Mouse (Mus musculus) forebrain, embryonic 12.5 days (tissue): Measurements from ENCODE around the gene Cep72. TPM values are rescaled to one million over a fixed set of nuclear protein-coding genes. Genes with fewer than 3 reads are reported as not detected.
A peak's percentile ranks its signal among the peaks of the same experiment; 100 is the strongest.
"Not testable (repeated sequence)": the region's sequence is repeated elsewhere in the genome, so short reads cannot be mapped to it uniquely, and the experiment has no call there.

Experiments
- ATAC-seq: fragments of 200-750 bp; cut with Nextera tagmentation; 2 replicates; pipeline ENCODE4 v1.8.0; 2017; ENCODE audit warnings: moderate TSS enrichment; ENCODE audit not compliant: low FRiP score
- H3K27ac ChIP-seq: fragments of 300-500 bp; sonication (generic); 2 replicates; pipeline ENCODE4 v1.5.1; 2016; ENCODE audit warnings: mild to moderate bottlenecking
- H3K27me3 ChIP-seq: fragments of 300-500 bp; sonication (generic); 2 replicates; pipeline ENCODE4 v1.6.1; 2016; ENCODE audit warnings: mild to moderate bottlenecking
- H3K36me3 ChIP-seq: fragments of 300-500 bp; sonication (generic); replicated peaks from 2 replicates; pipeline ENCODE4 v1.6.1; 2016; ENCODE audit warnings: mild to moderate bottlenecking
- H3K4me1 ChIP-seq: fragments of 300-500 bp; sonication (generic); 2 replicates; pipeline ENCODE4 v1.6.1; 2016
- H3K4me2 ChIP-seq: fragments of 300-500 bp; sonication (generic); 2 replicates; pipeline ENCODE4 v1.6.1; 2016; ENCODE audit warnings: mild to moderate bottlenecking, moderate library complexity
- H3K4me3 ChIP-seq: fragments of 300-500 bp; sonication (generic); replicated peaks from 2 replicates; pipeline ENCODE4 v1.5.1; 2016; ENCODE audit warnings: mild to moderate bottlenecking
- H3K9ac ChIP-seq: fragments of 300-500 bp; sonication (generic); 2 replicates; pipeline ENCODE4 v1.6.1; 2016; ENCODE audit warnings: mild to moderate bottlenecking
- H3K9me3 ChIP-seq: fragments of 300-500 bp; sonication (generic); 2 replicates; pipeline ENCODE4 v1.6.1; 2016
- WGBS: fragments of 180-500 bp; shearing (Covaris S2); methylation state at CpG from one replicate; pipeline ENCODE4 v1.1.7; 2016; 5-methylcytosine and 5-hydroxymethylcytosine counted together
- polyA plus RNA-seq: library from polyadenylated mRNA; unstranded; fragments of >200 nt; fragmentation: Nextera tagmentation; extraction: Ambion mirVana; gene quantifications from 2 replicates; pipeline ENCODE4 v1.2.1, GENCODE M21; 2016

Gene Cep72
- polyA plus RNA-seq, 1 experiment from 2014 or later: 19.1 TPM

- no peak overlapping the region for H3K27ac ChIP-seq
- 22% methylated on average over 2 of the region's 2 CpGs for WGBS
- H3K9me3 ChIP-seq: no peaks in the 10 kb centered on the region
- no peak overlapping the region for H3K4me3 ChIP-seq
- ATAC-seq: peak; percentile 55; the same call in 1 of the 2 replicates
- peaks cover 5% of the 10 kb centered on the region; the same call in 1 of the 2 replicates for H3K4me1 ChIP-seq
- no peaks in the 10 kb centered on the region for H3K27me3 ChIP-seq
- H3K9ac ChIP-seq: no peak overlapping the region
- no peaks in the 10 kb centered on the region for H3K36me3 ChIP-seq
- no peak overlapping the region for H3K4me2 ChIP-seq
Observed at GRCm38 (mm10) chr13:74026215-74026614, 35.9 kb downstream of the Cep72 start.

- H3K4me3 ChIP-seq: no peak overlapping the region
- WGBS: 74% methylated on average over 4 of the region's 4 CpGs
- ATAC-seq: 0 out of 2 replicates have a peak, but pooled peaks have one; percentile 14
Observed at GRCm38 (mm10) chr13:74025151-74026081, 36.7 kb downstream of the Cep72 start.

GRCm38 (mm10) chr13:74019006-74019405 lies 43.1 kb downstream of the Cep72 start:
- not testable (repeated sequence) for H3K9ac ChIP-seq, H3K4me1 ChIP-seq, H3K4me3 ChIP-seq, ATAC-seq, H3K4me2 ChIP-seq, H3K27me3 ChIP-seq, H3K9me3 ChIP-seq, H3K36me3 ChIP-seq, H3K27ac ChIP-seq
- 90% methylated on average over 8 of the region's 8 CpGs for WGBS

More at GRCm38 (mm10) chr13:74025151-74026081, 36.7 kb downstream of the Cep72 start:
- peaks cover 5% of the 10 kb centered on the region; the same call in 1 of the 2 replicates for H3K4me1 ChIP-seq
- H3K4me2 ChIP-seq: no peak overlapping the region
- no peaks in the 10 kb centered on the region for H3K36me3 ChIP-seq
- H3K27me3 ChIP-seq: no peaks in the 10 kb centered on the region
- H3K9ac ChIP-seq: no peak overlapping the region
- H3K9me3 ChIP-seq: no peaks in the 10 kb centered on the region
- no peak overlapping the region for H3K27ac ChIP-seq

- Histone ChIP-seq H3K9ac (no peak overlapping the region), H3K4me1 (no peaks in the 10 kb centered on the region), H3K27me3 (no peaks in the 10 kb centered on the region), H3K4me2 (no peak overlapping the region), H3K4me3 (no peak overlapping the region), H3K9me3 (no peaks in the 10 kb centered on the region), H3K27ac (no peak overlapping the region), H3K36me3 (no peaks in the 10 kb centered on the region)
- WGBS: 75% methylated on average over 4 of the region's 4 CpGs
- ATAC-seq: no peak
Observed at GRCm38 (mm10) chr13:74017426-74017825, 44.7 kb downstream of the Cep72 start.

DNA sequence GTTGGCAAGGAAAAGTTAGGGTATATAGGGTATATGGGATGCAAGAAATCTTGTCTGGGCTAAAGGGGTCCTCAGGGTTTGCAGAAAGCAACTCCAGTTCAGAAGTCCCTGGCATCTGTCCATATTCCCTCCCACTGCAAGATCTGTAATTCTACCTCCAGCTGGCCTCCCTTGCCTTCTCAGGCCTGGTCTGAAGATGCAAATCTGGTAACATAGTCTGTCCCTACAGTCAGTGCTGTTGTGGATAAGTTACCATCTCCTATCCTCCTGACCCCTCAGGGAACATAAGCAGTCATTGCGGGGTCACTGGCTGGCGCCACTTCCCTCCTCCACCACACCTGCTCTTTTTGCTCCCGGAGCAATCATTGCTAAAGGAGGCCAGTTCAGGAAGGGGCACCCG lies 46.2 kb downstream of the Cep72 start:
- Histone ChIP-seq H3K27me3 (peaks cover 12% of the 10 kb centered on the region), H3K4me1 (peaks cover under 1% of the 10 kb centered on the region; the same call in 1 of the 2 replicates), H3K9me3 (no peaks in the 10 kb centered on the region), H3K4me3 (no peak overlapping the region), H3K4me2 (no peak overlapping the region), H3K36me3 (no peaks in the 10 kb centered on the region), H3K27ac (no peak overlapping the region), H3K9ac (no peak overlapping the region)
- WGBS: 86% methylated on average over 4 of the region's 4 CpGs
- ATAC-seq: no peak

- Histone ChIP-seq H3K4me3 (peak overlapping the region; percentile 54), H3K9ac (peak overlapping the region; percentile 54), H3K27ac (0 out of 2 replicates have a peak overlapping the region, but pooled peaks have one; percentile 4), H3K9me3 (no peaks in the 10 kb centered on the region), H3K36me3 (no peaks in the 10 kb centered on the region), H3K4me1 (peaks cover 15% of the 10 kb centered on the region), H3K27me3 (peaks cover 48% of the 10 kb centered on the region), H3K4me2 (peak overlapping the region; percentile 94)
- ATAC-seq: peak; percentile 5; the same call in 1 of the 2 replicates
- 16% methylated on average over 3 of the region's 3 CpGs for WGBS
Observed at GRCm38 (mm10) chr13:74010678-74011077, 51.4 kb downstream of the Cep72 start.

DNA sequence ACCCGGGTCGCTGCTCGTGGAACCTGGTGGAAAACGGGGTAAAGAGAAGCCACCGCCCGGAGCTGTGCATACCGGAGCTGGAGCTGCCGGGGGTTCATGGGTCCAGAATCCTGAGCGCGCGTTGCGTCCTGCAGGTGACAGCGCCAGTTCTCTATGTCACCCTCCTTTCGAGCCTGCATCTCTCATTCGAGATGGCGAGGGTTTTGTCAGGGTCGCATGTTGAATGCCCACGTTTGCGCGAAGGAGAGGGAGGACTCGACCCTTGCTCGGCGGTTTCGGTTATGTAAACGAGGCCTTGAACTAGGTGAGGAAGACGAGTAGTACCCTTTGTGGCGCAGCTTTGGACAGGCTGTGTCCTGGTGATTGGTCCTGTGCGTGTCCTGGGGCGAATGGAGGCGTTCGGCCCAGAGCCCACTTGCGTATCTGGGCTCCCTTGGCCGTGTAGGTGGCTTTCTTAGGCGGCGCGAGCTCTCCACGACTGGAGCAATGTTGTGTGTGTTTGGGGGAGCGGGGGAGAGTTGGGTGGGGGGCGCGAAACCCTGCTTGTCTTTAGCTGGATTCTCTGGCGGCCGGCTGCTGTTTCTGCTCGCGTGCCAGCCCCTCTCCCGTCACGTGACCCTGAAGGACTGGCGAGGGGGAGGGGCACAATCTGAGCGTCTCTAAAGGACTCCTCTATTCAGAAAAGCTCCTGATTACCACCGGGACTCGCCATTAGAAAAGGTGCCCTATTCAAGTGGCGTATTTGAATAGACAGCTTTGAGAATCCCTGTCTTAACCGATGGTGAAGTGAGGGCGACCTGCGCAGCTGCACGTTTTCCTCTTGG lies 52.1 kb downstream of the Cep72 start:
- ATAC-seq: peak; percentile 73
- Histone ChIP-seq H3K27me3 (peaks cover 49% of the 10 kb centered on the region), H3K4me3 (peak overlapping the region; percentile 54), H3K9ac (peak overlapping the region; percentile 54), H3K4me1 (peaks cover 15% of the 10 kb centered on the region), H3K9me3 (no peaks in the 10 kb centered on the region), H3K27ac (peak overlapping the region; percentile 57), H3K4me2 (peak overlapping the region; percentile 94), H3K36me3 (no peaks in the 10 kb centered on the region)
- 1% methylated on average over 55 of the region's 55 CpGs for WGBS

- Histone ChIP-seq H3K4me1 (peaks cover 15% of the 10 kb centered on the region), H3K4me3 (peak within 1 kb of the TSS; percentile 54), H3K9me3 (no peaks in the 10 kb centered on the region), H3K4me2 (peak within 1 kb of the TSS; percentile 94), H3K27me3 (peaks cover 49% of the 10 kb centered on the region), H3K27ac (peak within 1 kb of the TSS; percentile 57), H3K9ac (peak within 1 kb of the TSS; percentile 54), H3K36me3 (no peaks in the 10 kb centered on the region)
- peak; percentile 93 for ATAC-seq
- under 1% methylated on average over 56 of the region's 56 CpGs for WGBS
Observed at GRCm38 (mm10) chr13:74008948-74009718, 53.0 kb downstream of the Cep72 start, which contains the start of gene Tppp. Gene Tppp, plus strand, starts transcription at chr13:74009407.

DNA sequence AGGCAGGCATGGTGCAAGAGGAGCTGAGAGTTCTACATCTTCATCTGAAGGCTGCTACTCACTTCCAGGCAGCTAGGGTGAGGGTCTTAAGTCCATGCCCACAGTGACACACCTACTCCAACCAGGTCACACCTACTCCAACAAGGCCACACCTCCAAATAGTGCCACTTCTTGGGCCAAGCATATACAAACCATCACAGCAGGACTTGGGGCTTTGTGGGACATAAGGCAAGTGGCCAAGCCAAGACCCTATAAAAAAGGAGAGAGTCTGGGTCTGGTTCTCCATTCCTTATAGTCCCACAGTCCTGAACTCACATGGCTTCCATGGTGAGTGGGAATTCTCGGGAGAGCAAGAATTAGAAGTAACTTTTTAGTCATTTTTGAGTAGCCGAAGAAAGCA lies 53.9 kb downstream of the Cep72 start:
- H3K9ac ChIP-seq, H3K36me3 ChIP-seq, H3K4me2 ChIP-seq, ATAC-seq, H3K27ac ChIP-seq, H3K4me3 ChIP-seq, H3K9me3 ChIP-seq: not testable (repeated sequence)
- peaks cover 15% of the 10 kb centered on the region for H3K4me1 ChIP-seq
- WGBS: 75% methylated on average over 2 of the region's 2 CpGs
- peaks cover 49% of the 10 kb centered on the region for H3K27me3 ChIP-seq

DNA sequence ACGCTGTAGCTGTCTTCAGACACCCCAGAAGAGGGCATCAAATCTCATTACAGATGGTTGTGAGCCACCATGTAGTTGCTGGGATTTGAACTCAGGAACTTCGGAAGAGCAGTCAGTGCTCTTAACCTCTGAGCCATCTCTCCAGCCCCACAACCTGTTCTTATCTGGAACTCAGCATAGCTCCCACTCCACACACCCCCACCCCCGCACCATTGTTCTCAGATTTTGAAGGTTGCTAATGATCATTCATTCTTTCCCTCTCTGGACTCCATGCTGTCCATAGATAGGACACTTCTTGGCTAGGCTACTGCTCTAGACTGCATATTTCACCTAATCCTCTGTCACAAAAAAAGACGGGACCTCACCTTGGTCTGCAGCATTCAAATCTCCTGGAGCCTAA lies 55.2 kb downstream of the Cep72 start:
- not testable (repeated sequence) for H3K27ac ChIP-seq, H3K4me3 ChIP-seq, ATAC-seq, H3K36me3 ChIP-seq, H3K9me3 ChIP-seq, H3K9ac ChIP-seq, H3K4me2 ChIP-seq
- H3K4me1 ChIP-seq: peaks cover 15% of the 10 kb centered on the region
- whole genome bisulfite sequencing: 89% methylated on average over 4 of the region's 4 CpGs
- H3K27me3 ChIP-seq: peaks cover 47% of the 10 kb centered on the region

- no peak for ATAC-seq
- no peak overlapping the region for H3K4me3 ChIP-seq
- H3K9me3 ChIP-seq: no peaks in the 10 kb centered on the region
- H3K36me3 ChIP-seq: no peaks in the 10 kb centered on the region
- 74% methylated on average over 4 of the region's 4 CpGs for WGBS
- peaks cover 11% of the 10 kb centered on the region; the same call in 1 of the 2 replicates for H3K27me3 ChIP-seq
- H3K9ac ChIP-seq: no peak overlapping the region
- H3K4me2 ChIP-seq: no peak overlapping the region
- no peak overlapping the region for H3K27ac ChIP-seq
- H3K4me1 ChIP-seq: no peaks in the 10 kb centered on the region
Observed at GRCm38 (mm10) chr13:74001492-74001891, 60.6 kb downstream of the Cep72 start.
